Mouse (Mus musculus): ENCODE measurements around the gene E330021D16Rik.

DNA sequence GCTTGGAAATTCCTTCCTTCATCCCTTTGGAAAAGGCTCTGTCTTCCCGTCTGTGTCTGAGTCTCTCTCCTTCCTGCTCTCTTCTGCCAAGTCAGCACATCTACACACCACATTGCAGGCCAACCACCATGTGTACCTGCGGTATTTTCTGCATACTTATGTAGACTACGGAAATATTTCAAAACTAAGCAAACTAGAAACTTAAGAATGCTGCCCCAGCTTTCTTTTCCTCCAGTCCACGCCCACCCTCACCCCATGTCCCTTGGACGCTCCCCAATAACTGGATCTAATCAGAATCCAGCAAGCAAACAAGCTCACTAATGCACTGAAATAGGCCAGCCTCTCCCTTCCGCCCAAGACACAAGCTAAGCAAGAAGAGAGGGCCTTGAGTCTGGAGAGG is 11.9 kb upstream of the E330021D16Rik start:
- no peak for TF ChIP-seq CTCF (IDR thresholded peaks at IDR 0.05; ENCODE audit: low read depth, low read length)
- no peak for TF ChIP-seq GATA2 (IDR thresholded peaks at IDR 0.05; ENCODE audit: borderline replicate concordance, low read depth, low read length)

Data from G1E (cell line).